Mouse (Mus musculus): ENCODE results near the gene Pygo1. TPM values are rescaled to one million over a fixed set of nuclear protein-coding genes. Genes with fewer than 3 reads are reported as not detected.

Gene Pygo1
- polyA plus RNA-seq (2016; fragmentation: Nextera tagmentation; extraction: Ambion mirVana) = 14.2 and 15.0 TPM in 2 replicates

GRCm38 (mm10) chr9:72925021-72925934 lies at the start of gene Pygo1:
Gene Pygo1 (plus strand): TSS chr9:72925645.
- ATAC-seq (ENCODE audit: low FRiP score) = peak; percentile 87
- Histone ChIP-seq H3K9ac (peak within 1 kb of the TSS; percentile 96), H3K4me1 (peaks cover 25% of the 10 kb centered on the region), H3K36me3 (no peaks in the 10 kb centered on the region), H3K4me3 (peak within 1 kb of the TSS; percentile 72), H3K4me2 (replicated peaks) (peak within 1 kb of the TSS; percentile 91), H3K27me3 (no peaks in the 10 kb centered on the region), H3K9me3 (replicated peaks) (no peaks in the 10 kb centered on the region), H3K27ac (peak within 1 kb of the TSS; percentile 87)
- WGBS = under 1% methylated on average over 96 of the region's 108 CpGs

- Histone ChIP-seq H3K4me1 (peaks cover 53% of the 10 kb centered on the region), H3K27ac (no peak overlapping the region), H3K9ac (no peak overlapping the region), H3K9me3 (replicated peaks) (no peaks in the 10 kb centered on the region), H3K36me3 (no peaks in the 10 kb centered on the region), H3K4me2 (replicated peaks) (no peak overlapping the region), H3K4me3 (no peak overlapping the region), H3K27me3 (no peaks in the 10 kb centered on the region)
- WGBS = 86% methylated on average over 2 of the region's 2 CpGs
- no peak for ATAC-seq (ENCODE audit: low FRiP score)
These were observed 49.6 kb upstream of the Pygo1 start for GRCm38 (mm10) chr9:72875878-72876277.

GRCm38 (mm10) chr9:72877905-72878304 lies 47.5 kb upstream of the Pygo1 start:
- H3K4me2 ChIP-seq (replicated peaks) = peak overlapping the region; percentile 23
- ATAC-seq (ENCODE audit: low FRiP score) = peak; percentile 20; the same call in 1 of the 2 replicates
- 13% methylated on average over 11 of the region's 11 CpGs for WGBS
- no peaks in the 10 kb centered on the region for H3K27me3 ChIP-seq
- no peaks in the 10 kb centered on the region for H3K36me3 ChIP-seq
- H3K27ac ChIP-seq = peak overlapping the region; percentile 58
- no peak overlapping the region for H3K9ac ChIP-seq
- H3K4me1 ChIP-seq = peaks cover 45% of the 10 kb centered on the region
- no peak overlapping the region for H3K4me3 ChIP-seq
- H3K9me3 ChIP-seq (replicated peaks) = no peaks in the 10 kb centered on the region

GRCm38 (mm10) chr9:72878656-72879055 lies 46.8 kb upstream of the Pygo1 start:
- H3K4me3 ChIP-seq = no peak overlapping the region
- no peak for ATAC-seq (ENCODE audit: low FRiP score)
- H3K9ac ChIP-seq = no peak overlapping the region
- H3K27me3 ChIP-seq = no peaks in the 10 kb centered on the region
- H3K4me2 ChIP-seq (replicated peaks) = no peak overlapping the region
- no peaks in the 10 kb centered on the region for H3K36me3 ChIP-seq
- WGBS = 37% methylated on average over 6 of the region's 6 CpGs
- peak overlapping the region; percentile 58; the same call in 1 of the 2 replicates for H3K27ac ChIP-seq
- H3K4me1 ChIP-seq = peaks cover 45% of the 10 kb centered on the region
- no peaks in the 10 kb centered on the region for H3K9me3 ChIP-seq (replicated peaks)

GRCm38 (mm10) chr9:72879601-72880000 lies 45.8 kb upstream of the Pygo1 start:
- Histone ChIP-seq H3K27me3 (no peaks in the 10 kb centered on the region), H3K4me2 (replicated peaks) (no peak overlapping the region), H3K27ac (peak overlapping the region; percentile 58; the same call in 1 of the 2 replicates), H3K9ac (no peak overlapping the region), H3K4me1 (peaks cover 45% of the 10 kb centered on the region), H3K36me3 (no peaks in the 10 kb centered on the region), H3K9me3 (replicated peaks) (no peaks in the 10 kb centered on the region), H3K4me3 (no peak overlapping the region)
- WGBS = 44% methylated on average over 3 of the region's 3 CpGs
- ATAC-seq (ENCODE audit: low FRiP score) = no peak

GRCm38 (mm10) chr9:72880225-72880960 lies 45.1 kb upstream of the Pygo1 start:
- peak overlapping the region; percentile 35 for H3K27ac ChIP-seq
- 14% methylated on average over 16 of the region's 16 CpGs for WGBS
- H3K9me3 ChIP-seq (replicated peaks) = no peaks in the 10 kb centered on the region
- no peak overlapping the region for H3K4me2 ChIP-seq (replicated peaks)
- H3K36me3 ChIP-seq = no peaks in the 10 kb centered on the region
- peaks cover 45% of the 10 kb centered on the region for H3K4me1 ChIP-seq
- H3K9ac ChIP-seq = no peak overlapping the region
- no peaks in the 10 kb centered on the region for H3K27me3 ChIP-seq
- no peak overlapping the region for H3K4me3 ChIP-seq
- peak; percentile 38; the same call in 1 of the 2 replicates for ATAC-seq (ENCODE audit: low FRiP score)

- no peak overlapping the region for H3K9ac ChIP-seq
- 11% methylated on average over 15 of the region's 15 CpGs for WGBS
- H3K4me2 ChIP-seq (replicated peaks) = peak overlapping the region; percentile 27
- peak overlapping the region; percentile 35 for H3K27ac ChIP-seq
- no peaks in the 10 kb centered on the region for H3K27me3 ChIP-seq
- H3K36me3 ChIP-seq = no peaks in the 10 kb centered on the region
- H3K9me3 ChIP-seq (replicated peaks) = no peaks in the 10 kb centered on the region
- no peak overlapping the region for H3K4me3 ChIP-seq
- peaks cover 45% of the 10 kb centered on the region for H3K4me1 ChIP-seq
- no peak for ATAC-seq (ENCODE audit: low FRiP score)
These were observed 44.2 kb upstream of the Pygo1 start for GRCm38 (mm10) chr9:72881026-72881768.

- 17% methylated on average over 3 of the region's 3 CpGs for WGBS
- Histone ChIP-seq H3K9me3 (replicated peaks) (no peaks in the 10 kb centered on the region), H3K9ac (no peak overlapping the region), H3K4me2 (replicated peaks) (no peak overlapping the region), H3K36me3 (no peaks in the 10 kb centered on the region), H3K27ac (no peak overlapping the region), H3K4me3 (no peak overlapping the region), H3K4me1 (peaks cover 27% of the 10 kb centered on the region), H3K27me3 (no peaks in the 10 kb centered on the region)
- ATAC-seq (ENCODE audit: low FRiP score) = peak; percentile 60; the same call in 1 of the 2 replicates
These were observed 41.5 kb upstream of the Pygo1 start for GRCm38 (mm10) chr9:72883940-72884339.

- no peak overlapping the region for H3K4me2 ChIP-seq (replicated peaks)
- peaks cover 10% of the 10 kb centered on the region for H3K36me3 ChIP-seq
- no peaks in the 10 kb centered on the region for H3K9me3 ChIP-seq (replicated peaks)
- H3K9ac ChIP-seq = no peak overlapping the region
- no peak overlapping the region for H3K27ac ChIP-seq
- ATAC-seq (ENCODE audit: low FRiP score) = no peak
- no peak overlapping the region for H3K4me3 ChIP-seq
- no peaks in the 10 kb centered on the region for H3K27me3 ChIP-seq
- WGBS = 93% methylated on average over 1 of the region's 1 CpGs
- H3K4me1 ChIP-seq = no peaks in the 10 kb centered on the region
These were observed 35.7 kb upstream of the Pygo1 start for GRCm38 (mm10) chr9:72889777-72890176.

- no peak for ATAC-seq (ENCODE audit: low FRiP score)
- Histone ChIP-seq H3K27ac (0 out of 2 replicates have a peak overlapping the region, but pooled peaks have one; percentile 30), H3K4me1 (no peaks in the 10 kb centered on the region), H3K4me2 (replicated peaks) (no peak overlapping the region), H3K36me3 (peaks cover 10% of the 10 kb centered on the region), H3K4me3 (no peak overlapping the region), H3K27me3 (no peaks in the 10 kb centered on the region), H3K9me3 (replicated peaks) (no peaks in the 10 kb centered on the region), H3K9ac (no peak overlapping the region)
- WGBS = 68% methylated on average over 10 of the region's 10 CpGs
These were observed 34.9 kb upstream of the Pygo1 start for GRCm38 (mm10) chr9:72890499-72891085.

GRCm38 (mm10) chr9:72892761-72893160 lies 32.7 kb upstream of the Pygo1 start:
- no peak overlapping the region for H3K27ac ChIP-seq

More at GRCm38 (mm10) chr9:72892761-72893160, 32.7 kb upstream of the Pygo1 start:
- Histone ChIP-seq H3K36me3 (peaks cover 10% of the 10 kb centered on the region), H3K4me2 (replicated peaks) (no peak overlapping the region), H3K27me3 (no peaks in the 10 kb centered on the region), H3K4me1 (no peaks in the 10 kb centered on the region), H3K9me3 (replicated peaks) (no peaks in the 10 kb centered on the region), H3K9ac (no peak overlapping the region), H3K4me3 (no peak overlapping the region)
- ATAC-seq (ENCODE audit: low FRiP score) = no peak
- 98% methylated on average over 5 of the region's 5 CpGs for WGBS
